Mouse (Mus musculus) lung, postnatal 0 days (tissue): ENCODE results near the gene Cpne5.

Source experiments
- CTCF ChIP-seq: IDR thresholded peaks from 2 replicates; pipeline ENCODE4 v1.5.1; 2016; ENCODE audit warnings: antibody characterized with exemption, mild to moderate bottlenecking
- EP300 ChIP-seq: IDR thresholded peaks from 2 replicates; pipeline ENCODE4 v1.6.1; 2016; ENCODE audit warnings: antibody characterized with exemption, mild to moderate bottlenecking, control low read depth

- no peak for TF ChIP-seq CTCF
- no peak for TF ChIP-seq EP300
Measured at GRCm38 (mm10) chr17:29257001-29257511, 19.1 kb upstream of the Cpne5 start.
